Mouse (Mus musculus) left cerebral cortex, postnatal 36 days (tissue): ENCODE measurements at regions not wholly inside any gene's neighbourhood (a gene's known extent, or its start where the extent isn't known, plus 50 kb on each side); places are given as distances from the start of the nearest gene placed in this dataset.

Experiments used
- DNase-seq, 2 experiments: peaks; one replicate each; pipeline ENCODE4 v3.0.0; 2021 to 2022; ENCODE audit warnings: low spot score in 2 of 2, mixed read lengths in 1 of 2
- intact Hi-C: fragments of 180-260 bp; cut with DNase I; formaldehyde crosslinking; loops from one replicate; pipeline ENCODE4 v1.15.1; 2025

GRCm38 (mm10) chr14:68973636-68974101 is 320.4 kb downstream of the Synb start:
- peak; percentile 47 to 55 for DNase-seq
- intact Hi-C loops: no loop called here

- intact Hi-C loops: loop anchor here (5.0 kb wide), 1 partner anchor 229 kb away; no protein-coding TSS in a partner anchor
Measured at GRCm38 (mm10) chr14:68966758-68967157, 327.3 kb downstream of the Synb start.

GRCm38 (mm10) chr14:68954577-68955460 is 339.3 kb downstream of the Synb start:
- no peak for DNase-seq
- intact Hi-C loops: no loop called here

More at GRCm38 (mm10) chr14:68966758-68967157, 327.3 kb downstream of the Synb start:
- DNase-seq: peak in 1 of 2 experiments; percentile 15

- no peak for DNase-seq
- intact Hi-C loops: no loop called here
Measured at GRCm38 (mm10) chr14:68945906-68946305, 348.2 kb downstream of the Synb start.

- intact Hi-C loops: no loop called here
- DNase-seq: no peak
Measured at GRCm38 (mm10) chr14:68945434-68945833, 348.7 kb downstream of the Synb start.

GRCm38 (mm10) chr14:68941759-68942158 is 352.3 kb downstream of the Synb start:
- intact Hi-C loops: no loop called here
- no peak for DNase-seq

GRCm38 (mm10) chr14:68941132-68941690 is 352.9 kb downstream of the Synb start:
- DNase-seq: no peak
- intact Hi-C loops: no loop called here

GRCm38 (mm10) chr14:68935303-68935662 is 358.8 kb downstream of the Synb start:
- DNase-seq: no peak
- intact Hi-C loops: no loop called here

GRCm38 (mm10) chr14:68934611-68935302 is 359.3 kb downstream of the Synb start:
- intact Hi-C loops: no loop called here
- peak; percentile 55 to 72 for DNase-seq

- intact Hi-C loops: no loop called here
- no peak for DNase-seq
Measured at GRCm38 (mm10) chr14:68927814-68928213, 366.3 kb downstream of the Synb start.

GRCm38 (mm10) chr14:68923054-68923453 is 371.0 kb downstream of the Synb start:
- DNase-seq: peak; percentile 19 to 28
- intact Hi-C loops: no loop called here

- intact Hi-C loops: no loop called here
- no peak for DNase-seq
Measured at GRCm38 (mm10) chr14:68922035-68922434, 372.1 kb downstream of the Synb start.

- intact Hi-C loops: no loop called here
- DNase-seq: no peak
Measured at GRCm38 (mm10) chr14:68918526-68919045, 375.5 kb downstream of the Synb start.

- intact Hi-C loops: no loop called here
Measured at GRCm38 (mm10) chr14:68899921-68900320, 394.2 kb downstream of the Synb start.

GRCm38 (mm10) chr14:68877171-68877570 is 416.9 kb downstream of the Synb start:
- no peak for DNase-seq
- intact Hi-C loops: no loop called here

More at GRCm38 (mm10) chr14:68899921-68900320, 394.2 kb downstream of the Synb start:
- DNase-seq: no peak

GRCm38 (mm10) chr14:68861071-68861470 is 433.0 kb downstream of the Synb start:
- intact Hi-C loops: no loop called here
- DNase-seq: no peak

- no peak for DNase-seq
- intact Hi-C loops: no loop called here
Measured at GRCm38 (mm10) chr14:68857948-68858347, 436.2 kb downstream of the Synb start.

- no peak for DNase-seq
- intact Hi-C loops: no loop called here
Measured at GRCm38 (mm10) chr14:68848506-68848905, 445.6 kb downstream of the Synb start.

- intact Hi-C loops: no loop called here
- peak; percentile 4 to 5 for DNase-seq
Measured at GRCm38 (mm10) chr14:68847609-68848008, 446.5 kb downstream of the Synb start.

- DNase-seq: no peak
- intact Hi-C loops: no loop called here
Measured at GRCm38 (mm10) chr14:68820241-68820640, 473.9 kb downstream of the Synb start.
